Mouse (Mus musculus) brain, embryonic 14.5 days (tissue): ENCODE measurements around the gene Bub1. TPM values are rescaled to one million over a fixed set of nuclear protein-coding genes. Genes with fewer than 3 reads are reported as not detected.

Experiments
- DNase-seq: peaks from one replicate; pipeline ENCODE4 v3.0.0-alpha.2; 2011; ENCODE audit warnings: low read depth
- CTCF ChIP-seq: fragments of 200-500 bp; IDR thresholded peaks from 2 replicates; pipeline ENCODE4 v1.5.1; 2012; ENCODE audit warnings: inconsistent platforms, mild to moderate bottlenecking, moderate library complexity, borderline replicate concordance; ENCODE audit not compliant: insufficient read depth, insufficient read length; ENCODE audit errors: extremely low read depth
- POLR2A ChIP-seq: fragments of 200-500 bp; IDR thresholded peaks from 2 replicates; pipeline ENCODE4 v1.6.1; 2012; ENCODE audit warnings: mild to moderate bottlenecking, inconsistent platforms, borderline replicate concordance; ENCODE audit not compliant: poor library complexity, insufficient read depth, insufficient read length, severe bottlenecking; ENCODE audit errors: extremely low read depth
- polyA plus RNA-seq: library from polyadenylated mRNA; depleted of rRNA; stranded (reverse); fragments of >200 nt; gene quantifications from 2 replicates; pipeline ENCODE4 v1.2.3, GENCODE M21; 2012

The Bub1 gene
- polyA plus RNA-seq, 1 experiment, result 10.6 TPM

GRCm38 (mm10) chr2:127832103-127832832 lies 603 bp upstream of the Bub1 start:
- peak; percentile 0 for DNase-seq
- TF ChIP-seq POLR2A (no peak), CTCF (no peak)

DNA sequence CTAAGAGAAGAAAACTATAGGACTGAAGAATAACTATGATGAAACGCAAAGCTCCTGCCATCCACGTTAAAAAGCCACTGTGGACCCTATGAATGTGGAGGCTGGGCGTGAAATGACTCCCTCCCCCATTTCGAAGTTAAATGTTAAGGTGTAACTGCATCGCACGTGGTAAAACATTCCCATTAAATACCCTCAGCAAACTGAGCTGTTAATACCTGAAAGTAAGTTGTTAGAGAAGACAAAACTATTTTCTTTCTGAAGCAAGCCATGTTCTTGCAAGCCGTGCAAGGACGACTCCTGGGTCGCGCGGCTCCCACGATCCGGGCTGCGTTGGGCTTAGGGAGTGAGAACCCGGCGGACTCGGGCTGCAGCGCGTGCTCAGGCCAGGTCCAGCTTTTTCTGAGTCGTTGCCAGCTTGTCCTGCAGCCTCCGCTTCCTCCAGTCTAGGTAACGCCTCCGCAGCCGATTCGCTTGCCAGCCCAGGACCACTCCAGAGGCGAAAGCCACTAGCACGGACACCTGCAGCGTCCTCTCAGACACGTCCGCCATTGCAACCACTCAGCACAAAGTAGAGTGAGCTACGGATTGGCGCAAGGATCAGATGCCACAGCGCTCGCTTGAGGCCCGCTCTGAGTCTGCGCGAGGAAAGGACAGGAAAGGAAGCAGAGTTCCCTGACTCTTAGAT lies 39.6 kb downstream of the Bub1 start, which contains the start of gene Mtln:
Gene Mtln (minus strand): TSS at position 570 of the 685 bp plus-strand sequence.
- TF ChIP-seq POLR2A (peak; percentile 52; the same call in 1 of the 2 replicates), CTCF (no peak)
- DNase-seq, result peak; percentile 97

DNA sequence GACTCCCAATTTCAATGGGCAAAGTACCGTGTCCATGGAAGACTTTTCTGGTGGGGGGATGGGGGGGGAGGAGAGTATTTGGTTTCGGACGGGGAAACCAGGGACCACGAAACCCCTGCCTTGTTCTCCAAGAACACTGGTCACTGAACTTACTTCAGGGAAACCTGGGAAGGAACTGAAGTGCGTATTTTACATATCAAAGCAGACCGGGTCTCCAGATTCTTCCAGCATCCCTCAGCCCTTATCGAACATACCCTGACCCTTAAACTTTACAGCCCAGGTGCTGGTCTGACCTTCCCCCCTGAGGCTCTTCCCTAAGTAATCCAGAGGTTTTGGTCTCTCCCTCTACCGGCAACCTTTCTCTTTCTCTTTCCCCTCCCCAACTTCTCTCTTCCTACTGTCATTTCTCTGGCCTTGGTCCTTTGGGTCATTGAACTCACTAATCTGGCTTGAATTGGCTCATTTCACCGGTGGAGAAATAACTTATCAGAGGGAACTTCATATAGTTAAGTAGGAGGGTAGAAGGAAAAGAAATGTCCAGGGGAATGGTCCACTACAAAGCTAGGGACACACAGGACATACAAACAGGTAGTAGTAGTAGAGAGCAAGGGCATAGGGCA lies 41.9 kb downstream of the Bub1 start:
- TF ChIP-seq CTCF (no peak), POLR2A (no peak)
- no peak for DNase-seq

DNA sequence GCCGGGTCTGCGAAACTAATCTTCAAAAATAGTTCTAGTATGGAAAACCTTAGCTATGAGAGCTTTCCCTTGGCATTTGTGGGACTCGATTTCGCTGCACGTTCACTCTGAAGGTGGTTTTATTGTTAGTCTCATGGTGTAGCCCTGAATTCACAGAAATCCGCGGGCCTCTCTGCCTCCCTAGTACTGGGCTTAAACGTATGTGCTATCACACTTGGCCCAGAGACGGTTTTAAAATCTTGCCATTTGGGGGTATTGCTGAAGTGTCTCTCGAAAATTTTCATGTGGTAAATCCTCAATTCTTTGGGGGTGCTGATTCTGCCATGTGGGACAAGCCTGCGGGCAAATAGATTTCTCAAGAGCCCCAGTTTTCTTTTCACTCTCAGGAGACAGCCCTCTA lies 42.5 kb downstream of the Bub1 start:
- no peak for DNase-seq
- no peak for TF ChIP-seq CTCF
- TF ChIP-seq POLR2A, result no peak

DNA sequence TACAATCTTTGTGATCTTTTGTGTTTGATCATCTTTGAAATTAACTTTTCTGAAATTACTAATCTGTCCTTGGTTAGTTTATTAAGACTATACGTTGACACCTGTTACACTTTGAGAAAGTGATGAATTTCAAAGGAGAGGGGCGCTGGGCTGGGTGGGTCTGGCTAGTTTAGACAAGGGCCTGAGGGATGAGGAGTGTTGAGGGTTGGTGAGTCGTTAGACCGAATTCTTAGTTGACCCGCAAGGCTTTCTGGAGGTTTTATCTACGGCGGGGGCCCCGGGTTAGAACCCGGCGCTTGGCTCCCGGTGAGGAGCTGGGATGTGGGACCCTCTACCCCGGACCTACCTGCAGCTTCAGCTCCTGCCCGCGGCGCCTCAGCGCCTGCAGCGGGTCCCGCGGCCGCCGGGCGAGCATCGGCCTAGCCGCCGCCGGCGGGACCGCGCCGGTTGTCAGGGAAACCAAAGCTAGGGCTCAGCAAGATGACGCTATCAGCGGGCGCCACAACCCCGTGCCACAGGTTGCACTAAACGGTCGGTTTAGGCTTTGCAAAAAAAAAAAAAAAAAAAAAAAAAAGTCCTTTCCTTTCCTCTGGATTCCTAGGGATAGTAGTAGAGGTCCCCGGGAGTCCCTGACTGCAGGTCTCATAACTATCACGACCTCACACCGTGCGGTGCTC lies 43.1 kb downstream of the Bub1 start, which contains the start of gene Nphp1:
Gene Nphp1 (minus strand): TSS at position 458 of the 677 bp plus-strand sequence.
- TF ChIP-seq CTCF (no peak), POLR2A (peak; percentile 91)
- DNase-seq, result peak; percentile 95

- no peak for TF ChIP-seq CTCF
- TF ChIP-seq POLR2A, result no peak
- no peak for DNase-seq
Observed at GRCm38 (mm10) chr2:127787226-127787625, 44.4 kb downstream of the Bub1 start.

DNA sequence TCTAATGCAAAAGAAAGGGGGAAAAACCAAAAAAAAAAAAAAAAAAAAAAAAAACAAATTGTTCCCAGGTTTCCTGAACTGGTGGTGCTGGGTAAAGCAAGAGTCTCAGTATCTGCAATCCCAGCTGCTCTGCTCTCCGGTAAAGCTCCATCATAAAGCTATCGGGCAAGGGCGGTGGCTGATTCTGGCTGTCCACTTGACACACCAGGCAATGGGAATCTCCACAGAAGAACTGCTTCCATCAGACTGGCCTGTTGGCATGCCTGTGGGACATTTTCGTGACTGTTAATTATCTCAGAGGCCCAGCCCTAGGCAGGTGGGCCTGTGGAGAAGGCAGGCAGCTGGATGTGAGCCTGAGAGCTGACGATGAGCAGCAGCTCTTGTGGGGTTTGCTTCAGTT lies 53.2 kb downstream of the Bub1 start:
- no peak for DNase-seq
- TF ChIP-seq CTCF, result no peak
- TF ChIP-seq POLR2A, result no peak

GRCm38 (mm10) chr2:127775013-127775412 lies 56.7 kb downstream of the Bub1 start:
- peak; percentile 31 for DNase-seq
- no peak for TF ChIP-seq POLR2A
- no peak for TF ChIP-seq CTCF

GRCm38 (mm10) chr2:127774578-127774941 lies 57.1 kb downstream of the Bub1 start:
- DNase-seq, result peak; percentile 52
- TF ChIP-seq CTCF (no peak), POLR2A (no peak)

DNA sequence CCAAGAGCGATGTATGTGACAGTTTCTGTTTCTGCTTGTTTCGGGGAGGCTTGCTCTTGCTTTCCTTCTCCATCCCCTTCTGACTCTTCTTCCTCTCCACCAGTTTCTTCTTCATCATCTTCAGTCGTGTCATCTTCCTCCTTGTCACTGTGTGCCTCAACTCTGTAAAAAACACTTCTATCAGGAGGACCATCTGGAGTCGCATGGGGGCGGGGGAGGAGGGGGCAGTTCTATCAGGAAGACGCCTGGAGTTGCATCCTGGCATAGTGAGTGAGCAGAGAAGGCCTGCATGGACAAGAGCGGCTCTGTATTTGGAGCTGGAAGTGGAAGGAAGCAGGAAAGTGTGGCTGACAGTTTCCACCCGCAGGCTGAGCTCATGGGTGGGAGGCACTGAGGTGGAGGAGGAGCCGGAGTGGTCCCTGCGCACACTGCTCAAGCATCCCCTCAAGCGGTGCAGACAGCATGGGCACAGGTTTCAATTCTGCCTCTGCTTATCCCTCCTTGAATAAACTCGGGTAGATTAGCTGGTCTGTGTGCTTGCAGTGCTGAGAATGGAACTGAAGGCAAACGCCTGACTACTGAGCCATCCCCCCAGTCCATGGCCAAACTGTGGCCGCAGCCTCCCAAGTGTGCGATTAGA lies 57.6 kb downstream of the Bub1 start:
- TF ChIP-seq CTCF (no peak), POLR2A (no peak)
- peak; percentile 56 for DNase-seq

DNA sequence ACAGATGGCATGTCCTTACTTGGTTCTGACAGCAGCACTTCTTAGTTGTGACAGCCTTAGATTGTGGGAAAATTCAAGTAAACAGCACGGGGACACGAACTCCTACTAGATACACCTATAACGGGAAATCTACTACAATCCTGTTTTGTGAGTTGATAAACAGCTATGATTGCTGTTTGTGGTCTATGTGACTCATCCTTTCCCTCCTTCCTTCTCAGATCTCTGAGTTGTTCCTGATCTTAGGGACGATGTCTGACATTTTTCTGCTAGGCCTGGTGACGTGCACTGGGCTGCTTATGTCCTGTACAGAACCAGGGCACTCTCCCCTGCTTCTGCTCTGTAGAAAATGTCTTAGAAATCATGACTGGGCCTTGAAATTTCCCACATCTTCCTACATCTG lies 70.1 kb downstream of the Bub1 start:
- DNase-seq, result no peak
- TF ChIP-seq CTCF (no peak), POLR2A (no peak)
